Mouse (Mus musculus): Measurements from ENCODE around the gene Slc22a5. TPM values are rescaled to one million over a fixed set of nuclear protein-coding genes. Genes with fewer than 3 reads are reported as not detected.

Gene Slc22a5
- total RNA-seq, 1 experiment, result 8.2 TPM

GRCm38 (mm10) chr11:53892716-53893416, 1.4 kb upstream of the Slc22a5 start:
- H3K9me3 ChIP-seq (ENCODE audit: control insufficient read depth, insufficient read depth, low read depth, low read length), result no peaks in the 10 kb centered on the region
- DNase-seq (ENCODE audit: low read depth, low spot score), result no peak
- in situ Hi-C loops (cut with MboI; ENCODE audit: low sequenced_read_pairs in 2 of 2, unreplicated experiment in 2 of 2), result no loop called here
- H3K9ac ChIP-seq (ENCODE audit: insufficient read depth, low read depth, low read length, poor library complexity, severe bottlenecking), result no peak overlapping the region
- H3K4me1 ChIP-seq (ENCODE audit: control insufficient read depth in 2 of 2, insufficient read depth in 2 of 2, low read length in 2 of 2, poor library complexity in 1 of 2), result peaks cover 0 to 2% of the 10 kb centered on the region in 2 experiments; a peak in 1 of 4 replicates
- TF ChIP-seq ZNF384 (IDR thresholded peaks at IDR 0.05; ENCODE audit: low read depth, low read length) (no peak), ZC3H11A (IDR thresholded peaks at IDR 0.05; ENCODE audit: borderline replicate concordance, low read depth, low read length) (no peak), MAFK (IDR thresholded peaks at IDR 0.05; ENCODE audit: insufficient read depth, low read depth, low read length) (no peak), HCFC1 (IDR thresholded peaks at IDR 0.05; ENCODE audit: borderline replicate concordance, insufficient read depth, low read length) (no peak), CHD2 (IDR thresholded peaks at IDR 0.05; ENCODE audit: low read depth, low read length) (no peak)
- H3K4me3 ChIP-seq (ENCODE audit: insufficient read depth in 1 of 2, low read depth in 1 of 2, low read length in 2 of 2, poor library complexity in 1 of 2, severe bottlenecking in 1 of 2), result no peak overlapping the region
- no peaks in the 10 kb centered on the region for H3K36me3 ChIP-seq (ENCODE audit: control insufficient read depth, insufficient read depth, low read length, poor library complexity, severe bottlenecking)
- no peak overlapping the region for H3K27ac ChIP-seq (ENCODE audit: insufficient read depth, low read depth, low read length, poor library complexity, severe bottlenecking)

GRCm38 (mm10) chr11:53890906-53891504, 455 bp downstream of the Slc22a5 start:
- DNase-seq (ENCODE audit: low read depth, low spot score), result no peak
- H3K4me1 ChIP-seq (ENCODE audit: control insufficient read depth in 2 of 2, insufficient read depth in 2 of 2, low read length in 2 of 2, poor library complexity in 1 of 2), result peaks cover 0 to 2% of the 10 kb centered on the region in 2 experiments; a peak in 1 of 4 replicates
- TF ChIP-seq ZNF384 (IDR thresholded peaks at IDR 0.05; ENCODE audit: low read depth, low read length), result no peak
- no peak for TF ChIP-seq MAFK (IDR thresholded peaks at IDR 0.05; ENCODE audit: insufficient read depth, low read depth, low read length)
- TF ChIP-seq HCFC1 (IDR thresholded peaks at IDR 0.05; ENCODE audit: borderline replicate concordance, insufficient read depth, low read length), result no peak; the same call in 1 of the 2 replicates
- no peak for TF ChIP-seq CHD2 (IDR thresholded peaks at IDR 0.05; ENCODE audit: low read depth, low read length)
- TF ChIP-seq ZC3H11A (IDR thresholded peaks at IDR 0.05; ENCODE audit: borderline replicate concordance, low read depth, low read length), result no peak
- no peaks in the 10 kb centered on the region for H3K9me3 ChIP-seq (ENCODE audit: control insufficient read depth, insufficient read depth, low read depth, low read length)
- peak overlapping the region; percentile 77 for H3K9ac ChIP-seq (ENCODE audit: insufficient read depth, low read depth, low read length, poor library complexity, severe bottlenecking)
- peak overlapping the region; percentile 76 to 81 for H3K4me3 ChIP-seq (ENCODE audit: insufficient read depth in 1 of 2, low read depth in 1 of 2, low read length in 2 of 2, poor library complexity in 1 of 2, severe bottlenecking in 1 of 2)
- H3K36me3 ChIP-seq (ENCODE audit: control insufficient read depth, insufficient read depth, low read length, poor library complexity, severe bottlenecking), result no peaks in the 10 kb centered on the region
- H3K27ac ChIP-seq (ENCODE audit: insufficient read depth, low read depth, low read length, poor library complexity, severe bottlenecking), result no peak overlapping the region
- in situ Hi-C loops (cut with MboI; ENCODE audit: low sequenced_read_pairs in 2 of 2, unreplicated experiment in 2 of 2), result no loop called here

- TF ChIP-seq HCFC1 (IDR thresholded peaks at IDR 0.05; ENCODE audit: borderline replicate concordance, insufficient read depth, low read length), result no peak
- TF ChIP-seq ZNF384 (IDR thresholded peaks at IDR 0.05; ENCODE audit: low read depth, low read length), result no peak
- TF ChIP-seq MAFK (IDR thresholded peaks at IDR 0.05; ENCODE audit: insufficient read depth, low read depth, low read length), result no peak
- no peak for TF ChIP-seq ZC3H11A (IDR thresholded peaks at IDR 0.05; ENCODE audit: borderline replicate concordance, low read depth, low read length)
- H3K9me3 ChIP-seq (ENCODE audit: control insufficient read depth, insufficient read depth, low read depth, low read length), result no peaks in the 10 kb centered on the region
- in situ Hi-C loops (cut with MboI; ENCODE audit: low sequenced_read_pairs in 2 of 2, unreplicated experiment in 2 of 2), result no loop called here
Measured at GRCm38 (mm10) chr11:53890225-53890624, 1.2 kb downstream of the Slc22a5 start.

GRCm38 (mm10) chr11:53889091-53889645, 2.3 kb downstream of the Slc22a5 start:
- no peak for TF ChIP-seq MAFK (IDR thresholded peaks at IDR 0.05; ENCODE audit: insufficient read depth, low read depth, low read length)
- TF ChIP-seq ZC3H11A (IDR thresholded peaks at IDR 0.05; ENCODE audit: borderline replicate concordance, low read depth, low read length), result no peak
- TF ChIP-seq ZNF384 (IDR thresholded peaks at IDR 0.05; ENCODE audit: low read depth, low read length), result no peak
- no peak for TF ChIP-seq CHD2 (IDR thresholded peaks at IDR 0.05; ENCODE audit: low read depth, low read length)
- TF ChIP-seq HCFC1 (IDR thresholded peaks at IDR 0.05; ENCODE audit: borderline replicate concordance, insufficient read depth, low read length), result no peak
- Histone ChIP-seq H3K27ac (ENCODE audit: insufficient read depth, low read depth, low read length, poor library complexity, severe bottlenecking) (no peak overlapping the region), H3K4me3 (ENCODE audit: insufficient read depth in 1 of 2, low read depth in 1 of 2, low read length in 2 of 2, poor library complexity in 1 of 2, severe bottlenecking in 1 of 2) (no peak overlapping the region), H3K9me3 (ENCODE audit: control insufficient read depth, insufficient read depth, low read depth, low read length) (no peaks in the 10 kb centered on the region), H3K36me3 (ENCODE audit: control insufficient read depth, insufficient read depth, low read length, poor library complexity, severe bottlenecking) (no peaks in the 10 kb centered on the region), H3K4me1 (ENCODE audit: control insufficient read depth in 2 of 2, insufficient read depth in 2 of 2, low read length in 2 of 2, poor library complexity in 1 of 2) (peaks cover 0 to 2% of the 10 kb centered on the region in 2 experiments; a peak in 1 of 4 replicates), H3K9ac (ENCODE audit: insufficient read depth, low read depth, low read length, poor library complexity, severe bottlenecking) (no peak overlapping the region)
- in situ Hi-C loops (cut with MboI; ENCODE audit: low sequenced_read_pairs in 2 of 2, unreplicated experiment in 2 of 2), result no loop called here
- no peak for DNase-seq (ENCODE audit: low read depth, low spot score)

More at GRCm38 (mm10) chr11:53890225-53890624, 1.2 kb downstream of the Slc22a5 start:
- Histone ChIP-seq H3K9ac (ENCODE audit: insufficient read depth, low read depth, low read length, poor library complexity, severe bottlenecking) (no peak overlapping the region), H3K4me3 (ENCODE audit: insufficient read depth in 1 of 2, low read depth in 1 of 2, low read length in 2 of 2, poor library complexity in 1 of 2, severe bottlenecking in 1 of 2) (no peak overlapping the region), H3K36me3 (ENCODE audit: control insufficient read depth, insufficient read depth, low read length, poor library complexity, severe bottlenecking) (no peaks in the 10 kb centered on the region), H3K4me1 (ENCODE audit: control insufficient read depth in 2 of 2, insufficient read depth in 2 of 2, low read length in 2 of 2, poor library complexity in 1 of 2) (peaks cover 0 to 2% of the 10 kb centered on the region in 2 experiments; a peak in 1 of 4 replicates), H3K27ac (ENCODE audit: insufficient read depth, low read depth, low read length, poor library complexity, severe bottlenecking) (no peak overlapping the region)
- DNase-seq (ENCODE audit: low read depth, low spot score), result no peak

Measured in ES-E14 (cell line).